Mouse (Mus musculus) heart, adult 9 months (tissue): ENCODE results near the gene Miga2.

Experiments
- DNase-seq, 2 experiments: peaks; one replicate each; pipeline ENCODE4 v3.0.0; 2022; ENCODE audit warnings: low spot score in 2 of 2

The Miga2 gene

GRCm38 (mm10) chr2:30419112-30419511 is 55.1 kb downstream of the Miga2 start:
- DNase-seq, result no peak

- DNase-seq, result no peak
These were observed 57.4 kb downstream of the Miga2 start for GRCm38 (mm10) chr2:30421432-30421831.

- DNase-seq, result peak; percentile 63 to 76
These were observed 65.1 kb downstream of the Miga2 start for GRCm38 (mm10) chr2:30429156-30429555.
